ENCODE assay signal across 20 mouse cellular contexts in the genomic region with DNA sequence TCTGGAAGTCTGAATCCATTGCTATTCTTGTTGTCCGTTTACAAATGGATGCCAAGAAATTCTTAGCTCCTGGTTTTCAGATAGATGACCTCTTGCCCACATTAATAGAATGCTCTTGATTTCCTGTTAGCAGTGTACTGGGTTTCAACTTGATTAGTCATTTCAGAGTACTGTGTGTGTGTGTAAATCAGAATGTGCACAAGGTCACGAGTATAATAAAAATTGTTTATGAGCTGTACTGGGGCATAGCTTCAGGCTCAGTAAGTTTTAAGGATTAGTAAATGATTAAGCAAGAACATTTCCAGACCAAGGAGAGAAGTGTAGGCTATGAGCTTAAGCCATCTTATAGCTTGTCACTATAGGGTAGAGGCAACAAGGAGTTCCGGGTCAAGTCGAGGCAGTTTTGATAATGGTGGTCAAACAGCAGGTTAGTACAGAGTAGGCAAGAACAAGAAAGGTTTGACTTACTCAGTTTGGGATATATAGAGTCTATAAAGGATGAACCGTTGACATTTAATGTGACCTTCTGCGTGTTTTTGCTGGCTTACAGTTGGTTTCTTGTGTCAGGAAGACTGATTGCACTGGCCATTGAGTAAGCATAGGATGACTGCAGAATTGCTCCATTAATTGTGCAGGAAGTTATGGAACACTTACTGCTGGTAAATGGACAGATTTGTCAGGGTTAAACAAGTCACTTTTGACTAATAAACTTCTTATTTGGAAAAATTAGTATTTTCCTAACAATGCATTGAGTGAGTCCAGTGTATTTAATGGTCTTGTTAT. TPM values are rescaled to one million over a fixed set of nuclear protein-coding genes. Genes with fewer than 3 reads are reported as not detected.
A peak's percentile ranks its signal among the peaks of the same experiment; 100 is the strongest.
DNase-seq lines count a peak whose midpoint lies in the region; ATAC-seq and TF ChIP-seq lines count a peak whose summit lies in the region.
"Had no signal": no experiment of that assay in that cellular context is flagged by ENCODE, and none has a peak within 500 bp of the region (broad histone marks: within the 10 kb centered on the region; RNA-seq: fewer than 3 reads in every experiment).

No protein-coding gene starts in this region.

- no peak overlapping the region for H3K9ac ChIP-seq in lung, postnatal 0 days (replicated peaks; ENCODE audit: low read depth)
- H3K9ac ChIP-seq in intestine, embryonic 15.5 days: no peak overlapping the region
- H3K9ac ChIP-seq in stomach, postnatal 0 days (ENCODE audit: low read length): no peak overlapping the region
- H3K9ac ChIP-seq: embryonic facial prominence, embryonic 13.5 days; limb, embryonic 15.5 days; neural tube, embryonic 12.5 days had no signal

- no peak overlapping the region for H3K27ac ChIP-seq in lung, postnatal 0 days (ENCODE audit: low read length)
- peak overlapping the region; percentile 18; the same call in 1 of the 2 replicates for H3K27ac ChIP-seq in intestine, embryonic 15.5 days
- H3K27ac ChIP-seq in stomach, postnatal 0 days (replicated peaks): no peak overlapping the region
- H3K27ac ChIP-seq: embryonic facial prominence, embryonic 13.5 days; limb, embryonic 15.5 days; neural tube, embryonic 12.5 days had no signal

- no peaks in the 10 kb centered on the region for H3K36me3 ChIP-seq in lung, postnatal 0 days (ENCODE audit: insufficient read depth, low read length)
- H3K36me3 ChIP-seq in intestine, embryonic 15.5 days: no peaks in the 10 kb centered on the region
- H3K36me3 ChIP-seq in stomach, postnatal 0 days (ENCODE audit: control insufficient read depth, insufficient read depth, low read length): no peaks in the 10 kb centered on the region; the same call in none of the 2 replicates

- TF ChIP-seq EP300 in lung, postnatal 0 days (IDR thresholded peaks at IDR 0.05): no peak
- no peak for TF ChIP-seq EP300 in stomach, postnatal 0 days (optimal IDR thresholded peaks at IDR 0.05)

- H3K4me3 ChIP-seq in lung, postnatal 0 days (ENCODE audit: low read depth, low read length): no peak overlapping the region
- H3K4me3 ChIP-seq in intestine, embryonic 15.5 days (replicated peaks): no peak overlapping the region
- no peak overlapping the region for H3K4me3 ChIP-seq in stomach, postnatal 0 days (ENCODE audit: low read depth, low read length)
- H3K4me3 ChIP-seq: embryonic facial prominence, embryonic 13.5 days; limb, embryonic 15.5 days; neural tube, embryonic 12.5 days had no signal

- no peak overlapping the region for H3K4me2 ChIP-seq in lung, postnatal 0 days (replicated peaks; ENCODE audit: low read depth, low read length)
- no peak overlapping the region for H3K4me2 ChIP-seq in intestine, embryonic 15.5 days (replicated peaks)
- H3K4me2 ChIP-seq in stomach, postnatal 0 days (replicated peaks; ENCODE audit: low read depth): no peak overlapping the region
- H3K4me2 ChIP-seq: embryonic facial prominence, embryonic 13.5 days; heart, embryonic 11.5 days; limb, embryonic 15.5 days; neural tube, embryonic 12.5 days had no signal

- TF ChIP-seq CTCF in lung, postnatal 0 days (IDR thresholded peaks at IDR 0.05): no peak
- no peak for TF ChIP-seq CTCF in stomach, postnatal 0 days (IDR thresholded peaks at IDR 0.05; ENCODE audit: low read depth)

- DNase-seq in heart, adult 8-10 months (ENCODE audit: low spot score): peak; percentile 28
- no peak for DNase-seq in heart, adult 11 months
- DNase-seq in lung, postnatal 0 days (ENCODE audit: low spot score): peak; percentile 29
- no peak for DNase-seq in lung, postnatal 36 days
- no peak for DNase-seq in stomach, postnatal 0 days (ENCODE audit: low spot score)
- no peak for DNase-seq in retina, postnatal 1 day
- DNase-seq: cerebellum, adult 18-20 months; heart, postnatal 4 days; lung, adult 2 months; right cerebral cortex, postnatal 25 days; thymus, adult 2 months had no signal

- ATAC-seq in lung, postnatal 0 days: no peak; the same call in 1 of the 2 replicates
- ATAC-seq in intestine, embryonic 15.5 days: peak; percentile 91
- ATAC-seq in stomach, postnatal 0 days (ENCODE audit: low FRiP score, low TSS enrichment): peak; percentile 90
- no peak for ATAC-seq in monocyte, adult 5-6 weeks (replicated peaks; ENCODE audit: insufficient number of reproducible peaks, low FRiP score, low TSS enrichment, poor library complexity, severe bottlenecking)

- whole genome bisulfite sequencing in lung, postnatal 0 days: 69% methylated on average over 6 of the region's 6 CpGs
- WGBS in intestine, embryonic 15.5 days: 53% methylated on average over 6 of the region's 6 CpGs
- WGBS in stomach, postnatal 0 days: 56% methylated on average over 6 of the region's 6 CpGs

- H3K4me1 ChIP-seq in lung, postnatal 0 days (ENCODE audit: insufficient read depth, low read depth, low read length): peaks cover 11% of the 10 kb centered on the region; the same call in 1 of the 2 replicates
- H3K4me1 ChIP-seq in intestine, embryonic 15.5 days (replicated peaks): peaks cover 14% of the 10 kb centered on the region
- H3K4me1 ChIP-seq in stomach, postnatal 0 days (replicated peaks; ENCODE audit: control insufficient read depth, insufficient read depth): peaks cover 2% of the 10 kb centered on the region; the same call in 1 of the 2 replicates
- H3K4me1 ChIP-seq: neural tube, embryonic 12.5 days had no signal

- H3K27me3 ChIP-seq in lung, postnatal 0 days (replicated peaks; ENCODE audit: insufficient read depth, low read length): no peaks in the 10 kb centered on the region
- no peaks in the 10 kb centered on the region for H3K27me3 ChIP-seq in intestine, embryonic 15.5 days (replicated peaks)
- no peaks in the 10 kb centered on the region for H3K27me3 ChIP-seq in stomach, postnatal 0 days (ENCODE audit: control insufficient read depth, insufficient read depth, low read length)
- H3K27me3 ChIP-seq: embryonic facial prominence, embryonic 13.5 days; limb, embryonic 15.5 days; neural tube, embryonic 12.5 days had no signal

- no peaks in the 10 kb centered on the region for H3K9me3 ChIP-seq in lung, postnatal 0 days (ENCODE audit: low read length)
- H3K9me3 ChIP-seq in intestine, embryonic 15.5 days: no peaks in the 10 kb centered on the region
- H3K9me3 ChIP-seq in stomach, postnatal 0 days (ENCODE audit: control insufficient read depth, low read length): no peaks in the 10 kb centered on the region
- H3K9me3 ChIP-seq: embryonic facial prominence, embryonic 13.5 days; limb, embryonic 15.5 days; neural tube, embryonic 12.5 days had no signal

RNA-seq across cellular contexts. Expression of a gene that starts 11.6 kb away (rescaled TPM):
- 100 to 1,000 TPM in 1 of 4 experiments, 10 to 100 TPM in 3; 83.1 to 103 (median 96.0) TPM for total RNA-seq in heart, adult 8-10 months (2022)
- 69.7 and 73.9 TPM in 2 replicates for polyA plus RNA-seq in lung, postnatal 0 days (2015; fragmentation: Nextera tagmentation; extraction: Ambion mirVana)
- polyA plus RNA-seq in intestine, embryonic 15.5 days (2015; fragmentation: Nextera tagmentation; extraction: Ambion mirVana): 145 and 158 TPM in 2 replicates
- 82.1 and 85.2 TPM in 2 replicates for polyA plus RNA-seq in stomach, postnatal 0 days (2015; fragmentation: Nextera tagmentation; extraction: Ambion mirVana)
- 45.0 to 54.5 TPM (median 52.3 TPM) in 3 replicates for total RNA-seq in monocyte, adult 5-6 weeks (2017)

RNA-seq across cellular contexts. Expression of a gene that starts 28.5 kb away (rescaled TPM):
- 1 to 10 TPM in 2 of 4 experiments, under 1 TPM in 2; 0.72 to 1.5 (median 1.2) TPM for total RNA-seq in heart, adult 8-10 months (2022)
- polyA plus RNA-seq in lung, postnatal 0 days (2015; fragmentation: Nextera tagmentation; extraction: Ambion mirVana): 5.5 TPM in 2 replicates
- polyA plus RNA-seq in intestine, embryonic 15.5 days (2015; fragmentation: Nextera tagmentation; extraction: Ambion mirVana): 3.0 TPM in 2 replicates
- polyA plus RNA-seq in stomach, postnatal 0 days (2015; fragmentation: Nextera tagmentation; extraction: Ambion mirVana): 1.8 TPM in 2 replicates
- total RNA-seq in monocyte, adult 5-6 weeks (2017): 245 to 446 TPM (median 387 TPM) in 3 replicates
- total RNA-seq: ES-E14 had no signal

RNA-seq across cellular contexts. Expression of a gene that starts 35.6 kb away (rescaled TPM):
- under 1 TPM; 0.06 to 0.19 (median 0.06) TPM for total RNA-seq in heart, adult 8-10 months (2022)
- polyA plus RNA-seq in lung, postnatal 0 days (2015; fragmentation: Nextera tagmentation; extraction: Ambion mirVana): 0.04 TPM in 2 replicates
- polyA plus RNA-seq in intestine, embryonic 15.5 days (2015; fragmentation: Nextera tagmentation; extraction: Ambion mirVana): 0.18 and 0.20 TPM in 2 replicates
- polyA plus RNA-seq in stomach, postnatal 0 days (2015; fragmentation: Nextera tagmentation; extraction: Ambion mirVana): 0.05 and 0.11 TPM in 2 replicates
- total RNA-seq in monocyte, adult 5-6 weeks (2017): 0.29 TPM in 1 of 3 replicates, not detected in the others
- total RNA-seq: midbrain, postnatal 0 days had no signal
- polyA plus RNA-seq: forebrain, embryonic 11.5 days; heart, embryonic 11.5 days had no signal

Comparison
In these comparisons a context has a peak if more than half of its experiments do, and no peak if none do; other contexts are left out.
1. DNase-seq: peak in heart, adult 8-10 months (single experiment) and lung, postnatal 0 days (single experiment); none in heart, adult 11 months (single experiment), lung, postnatal 36 days (single experiment), stomach, postnatal 0 days (single experiment) and retina, postnatal 1 day (single experiment).
2. ATAC-seq: peak in intestine, embryonic 15.5 days (single experiment) and stomach, postnatal 0 days (single experiment); none in lung, postnatal 0 days (single experiment) and monocyte, adult 5-6 weeks (single experiment).